17 mouse cellular contexts compared by ENCODE assay signal in the genomic region with DNA sequence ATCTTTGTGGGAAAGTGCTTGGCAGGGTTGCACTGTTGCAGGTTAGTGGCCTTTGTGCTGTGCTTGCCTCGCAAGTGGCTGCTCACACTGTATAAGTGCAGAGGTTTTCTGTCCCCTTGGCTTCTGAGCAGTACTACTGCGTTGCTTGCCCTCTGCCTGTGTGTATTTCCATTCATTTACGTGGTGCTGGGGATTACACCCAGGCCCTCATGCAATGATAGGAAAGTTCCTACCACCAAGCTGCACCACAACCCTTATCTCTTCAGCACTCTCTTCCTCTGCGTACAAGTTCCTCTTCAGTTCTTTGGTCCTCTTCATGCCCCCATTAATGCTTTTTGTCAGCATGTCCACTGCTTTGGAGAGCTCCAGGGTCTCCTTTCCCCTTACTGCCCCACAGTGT. TPM values are rescaled to one million over a fixed set of nuclear protein-coding genes. Genes with fewer than 3 reads are reported as not detected.
DNase-seq lines count a peak whose midpoint lies in the region; ATAC-seq and TF ChIP-seq lines count a peak whose summit lies in the region.
"Had no signal": no experiment of that assay in that cellular context is flagged by ENCODE, and none has a peak within 500 bp of the region (broad histone marks: within the 10 kb centered on the region; RNA-seq: fewer than 3 reads in every experiment).

No protein-coding gene starts in this region.

- H3K27me3 ChIP-seq in MEL (ENCODE audit: control insufficient read depth in 1 of 2, insufficient read depth in 2 of 2, low read length in 2 of 2) = no peaks in the 10 kb centered on the region
- H3K27me3 ChIP-seq: hindbrain, embryonic 12.5 days; Patski had no signal

- TF ChIP-seq POLR2A in MEL (IDR thresholded peaks at IDR 0.05; ENCODE audit: control insufficient read depth in 1 of 2, insufficient read depth in 1 of 2, low read depth in 1 of 2, low read length in 2 of 2, poor library complexity in 1 of 2) = peak in 1 of 2 experiments; percentile 42; a peak in 1 of 4 replicates

- TF ChIP-seq RAD21 in MEL (IDR thresholded peaks at IDR 0.05; ENCODE audit: low read depth, low read length) = no peak

- H3K4me1 ChIP-seq in MEL (ENCODE audit: control insufficient read depth in 1 of 2, insufficient read depth in 2 of 2, low read length in 2 of 2) = peaks cover 45 to 56% of the 10 kb centered on the region in 2 experiments

- TF ChIP-seq EP300 in MEL (IDR thresholded peaks at IDR 0.05; ENCODE audit: low read depth in 1 of 2, low read length in 2 of 2) = peak; percentile 95 to 97

- peak overlapping the region; percentile 42 for H3K9ac ChIP-seq in MEL (ENCODE audit: control insufficient read depth, low read depth, low read length, poor library complexity, severe bottlenecking)
- H3K9ac ChIP-seq: hindbrain, embryonic 12.5 days had no signal

- H3K9me3 ChIP-seq in MEL (replicated peaks; ENCODE audit: insufficient read depth, low read length) = no peaks in the 10 kb centered on the region
- H3K9me3 ChIP-seq: hindbrain, embryonic 12.5 days had no signal

- no peaks in the 10 kb centered on the region for H3K79me2 ChIP-seq in MEL (ENCODE audit: control insufficient read depth, insufficient read depth, low read length, poor library complexity)

- H3K27ac ChIP-seq in MEL (ENCODE audit: control insufficient read depth, low read depth, low read length) = peak overlapping the region; percentile 93
- H3K27ac ChIP-seq: hindbrain, embryonic 12.5 days had no signal

- TF ChIP-seq CTCF in MEL (IDR thresholded peaks at IDR 0.05 in 2 of 3, conservative IDR thresholded peaks at IDR 0.05 in 1 of 3; ENCODE audit: control insufficient read depth in 1 of 3, insufficient read depth in 1 of 3, low read depth in 2 of 3, low read length in 3 of 3, poor library complexity in 1 of 3, severe bottlenecking in 1 of 3) = no peak

- peaks cover 0 to 58% of the 10 kb centered on the region in 2 experiments; a peak in 2 of 4 replicates for H3K36me3 ChIP-seq in MEL (ENCODE audit: control insufficient read depth in 1 of 2, insufficient read depth in 2 of 2, low read length in 2 of 2)

- peak; percentile 18 for ATAC-seq in inflammation-experienced regulatory T-cells, adult 6 months
- peak; percentile 41 for ATAC-seq in megakaryocyte, adult 5-6 weeks (ENCODE audit: poor library complexity, severe bottlenecking)
- ATAC-seq: intestine, postnatal 0 days; Patski had no signal

- no peak overlapping the region for H3K4me3 ChIP-seq in MEL (ENCODE audit: control insufficient read depth in 1 of 2, insufficient read depth in 1 of 2, low read depth in 2 of 2, low read length in 2 of 2)
- H3K4me3 ChIP-seq: hindbrain, embryonic 12.5 days had no signal

- peak; percentile 76 for DNase-seq in CD4-positive helper T cell, adult 2 months (ENCODE audit: low read depth, low spot score)
- DNase-seq in MEL (ENCODE audit: low read depth, low spot score) = peak; percentile 95
- no peak for DNase-seq in retina, postnatal 1 day
- DNase-seq in right cerebral cortex, postnatal 25 days = no peak
- no peak for DNase-seq in kidney, adult 18-20 months
- DNase-seq: cerebellum, adult 11-12 months; cerebellum, postnatal 36 days; kidney, postnatal 25 days; left cerebral cortex, postnatal 4 days; lung, adult 2 months; right cerebral cortex, adult 18-20 months; thymus, postnatal 4 days had no signal

TF ChIP-seq in MEL, 35 proteins besides CTCF, POLR2A, EP300 and RAD21:
- peak; percentile 45; the same call in 1 of the 2 replicates for TF ChIP-seq MAFK (IDR thresholded peaks at IDR 0.05; ENCODE audit: borderline replicate concordance, low read depth, low read length)
- TF ChIP-seq NELFE (IDR thresholded peaks at IDR 0.05; ENCODE audit: low read depth, low read length) = no peak
- peak; percentile 92 for TF ChIP-seq TAL1 (IDR thresholded peaks at IDR 0.05; ENCODE audit: low read length)
- TF ChIP-seq TBP (IDR thresholded peaks at IDR 0.05; ENCODE audit: low read depth, low read length) = no peak; the same call in 1 of the 2 replicates
- peak; percentile 75; the same call in 1 of the 2 replicates for TF ChIP-seq MYC (IDR thresholded peaks at IDR 0.05; ENCODE audit: low read depth, low read length)
- TF ChIP-seq MEF2A (IDR thresholded peaks at IDR 0.05; ENCODE audit: extremely low read depth, insufficient replicate concordance, low read depth, low read length, poor library complexity, severe bottlenecking) = no peak
- peak; percentile 76 for TF ChIP-seq RCOR1 (IDR thresholded peaks at IDR 0.05; ENCODE audit: low read depth, low read length)
- no peak for TF ChIP-seq USF1 (IDR thresholded peaks at IDR 0.05; ENCODE audit: low read depth, low read length)
- no peak for TF ChIP-seq ZNF384 (IDR thresholded peaks at IDR 0.05; ENCODE audit: low read depth, low read length)
- 0 out of 2 replicates have a peak, but pooled peaks have one; percentile 49 for TF ChIP-seq JUND (IDR thresholded peaks at IDR 0.05; ENCODE audit: low read depth, low read length)
- no peak for TF ChIP-seq USF2 (IDR thresholded peaks at IDR 0.05; ENCODE audit: borderline replicate concordance in 1 of 2, insufficient read depth in 1 of 2, low read depth in 1 of 2, low read length in 2 of 2)
- no peak for TF ChIP-seq E2F4 (IDR thresholded peaks at IDR 0.05; ENCODE audit: borderline replicate concordance, low read depth, low read length)
- TF ChIP-seq NRF1 (IDR thresholded peaks at IDR 0.05; ENCODE audit: insufficient read depth, low read depth, low read length, poor library complexity, severe bottlenecking) = no peak
- peak; percentile 98 for TF ChIP-seq GATA1 (IDR thresholded peaks at IDR 0.05; ENCODE audit: low read depth, low read length)
- peak; percentile 65 for TF ChIP-seq SIN3A (IDR thresholded peaks at IDR 0.05; ENCODE audit: low read length)
- no peak for TF ChIP-seq POLR2AphosphoS2 (IDR thresholded peaks at IDR 0.05; ENCODE audit: low read length)
- peak; percentile 88 for TF ChIP-seq ETS1 (IDR thresholded peaks at IDR 0.05; ENCODE audit: low read depth, low read length)
- TF ChIP-seq ZC3H11A (IDR thresholded peaks at IDR 0.05; ENCODE audit: low read depth, low read length) = no peak
- TF ChIP-seq CHD1 (IDR thresholded peaks at IDR 0.05; ENCODE audit: low read depth, low read length) = no peak
- no peak; the same call in 1 of the 2 replicates for TF ChIP-seq MXI1 (IDR thresholded peaks at IDR 0.05; ENCODE audit: low read depth, low read length)
- TF ChIP-seq TCF12 (IDR thresholded peaks at IDR 0.05; ENCODE audit: low read depth, low read length) = peak; percentile 94
- TF ChIP-seq MAX (IDR thresholded peaks at IDR 0.05; ENCODE audit: low read length) = no peak
- TF ChIP-seq CHD2 (IDR thresholded peaks at IDR 0.05; ENCODE audit: low read length) = no peak
- TF ChIP-seq MAZ (IDR thresholded peaks at IDR 0.05; ENCODE audit: low read depth, low read length) = peak; percentile 75; the same call in 1 of the 2 replicates
- no peak for TF ChIP-seq SMC3 (IDR thresholded peaks at IDR 0.05; ENCODE audit: low read depth, low read length)

RNA-seq across cellular contexts. Expression of a gene that starts 14.7 kb away (rescaled TPM):
- total RNA-seq in MEL (2012; rRNA removed) = not detected in 2 replicates
- under 1 TPM in 1 of 2 experiments, not detected in 1; 0.04 TPM for polyA plus RNA-seq in MEL (2012; ENCODE audit: insufficient read depth in 1 of 2, insufficient read length in 2 of 2, low read depth in 1 of 2, low replicate concordance in 2 of 2, missing spikeins in 1 of 2)
- polyA plus RNA-seq in inflammation-experienced regulatory T-cells, adult 6 months (2017; shearing (Covaris generic)) = 10 to 100 TPM; 16.5 to 35.9 (median 32.7) TPM
- 3.3 TPM in 2 replicates for total RNA-seq in megakaryocyte, adult 5-6 weeks (2015)
- total RNA-seq in megakaryocyte, adult 5-6 weeks (2017) = 2.6 and 3.0 TPM in 2 replicates

Comparison
In these comparisons a context has a peak if more than half of its experiments do, and no peak if none do; other contexts are left out.
1. DNase-seq: peak in CD4-positive helper T cell, adult 2 months (single experiment) and MEL (single experiment); none in retina, postnatal 1 day (single experiment), right cerebral cortex, postnatal 25 days (single experiment) and kidney, adult 18-20 months (single experiment).